In genomic region chr1:38824926-38825325, GRCm38 (mm10) we compare ENCODE assay signal across 24 mouse cellular contexts. TPM values are rescaled to one million over a fixed set of nuclear protein-coding genes. Genes with fewer than 3 reads are reported as not detected.
DNase-seq lines count a peak whose midpoint lies in the region; ATAC-seq and TF ChIP-seq lines count a peak whose summit lies in the region.
"Had no signal": no experiment of that assay in that cellular context is flagged by ENCODE, and none has a peak within 500 bp of the region (broad histone marks: within the 10 kb centered on the region; RNA-seq: fewer than 3 reads in every experiment).

No protein-coding gene starts in this region.

- no peak for ATAC-seq in hindbrain, postnatal 0 days
- ATAC-seq in kidney, embryonic 14.5 days (ENCODE audit: low FRiP score, low TSS enrichment), result no peak
- ATAC-seq: forebrain, embryonic 16.5 days; hindbrain, embryonic 16.5 days; inflammation-experienced regulatory T-cells, adult 6 months had no signal

- WGBS in cerebellum, adult 2 months, result 70% methylated on average over 2 of the region's 2 CpGs
- WGBS in hindbrain, postnatal 0 days, result 75% methylated on average over 2 of the region's 2 CpGs
- 79% methylated on average over 2 of the region's 2 CpGs for WGBS in hindbrain, embryonic 10.5 days
- WGBS in kidney, embryonic 14.5 days, result 88% methylated on average over 2 of the region's 2 CpGs

- no peak overlapping the region for H3K4me2 ChIP-seq in hindbrain, postnatal 0 days (ENCODE audit: low read depth, low read length)
- no peak overlapping the region for H3K4me2 ChIP-seq in kidney, embryonic 14.5 days (replicated peaks; ENCODE audit: low read depth, low read length)
- H3K4me2 ChIP-seq: embryonic facial prominence, embryonic 13.5 days; forebrain, embryonic 12.5 days; heart, embryonic 11.5 days; hindbrain, embryonic 13.5 days had no signal

- no peaks in the 10 kb centered on the region for H3K36me3 ChIP-seq in hindbrain, postnatal 0 days (ENCODE audit: insufficient read depth, low read length)
- H3K36me3 ChIP-seq in hindbrain, embryonic 10.5 days, result no peaks in the 10 kb centered on the region
- no peaks in the 10 kb centered on the region for H3K36me3 ChIP-seq in kidney, embryonic 14.5 days (ENCODE audit: control insufficient read depth, insufficient read depth, low read length)
- H3K36me3 ChIP-seq: embryonic facial prominence, embryonic 10.5 days; embryonic facial prominence, embryonic 13.5 days; forebrain, embryonic 12.5 days had no signal

- H3K4me1 ChIP-seq in cerebellum, adult 2 months (ENCODE audit: control insufficient read depth, insufficient read depth, low read length), result peaks cover 3% of the 10 kb centered on the region; the same call in 1 of the 2 replicates
- H3K4me1 ChIP-seq in hindbrain, postnatal 0 days (ENCODE audit: insufficient read depth, low read length), result no peaks in the 10 kb centered on the region
- no peaks in the 10 kb centered on the region for H3K4me1 ChIP-seq in hindbrain, embryonic 10.5 days (replicated peaks)
- H3K4me1 ChIP-seq in kidney, embryonic 14.5 days (ENCODE audit: control insufficient read depth, insufficient read depth, low read length), result no peaks in the 10 kb centered on the region
- H3K4me1 ChIP-seq: embryonic facial prominence, embryonic 10.5 days had no signal

- no peak overlapping the region for H3K4me3 ChIP-seq in cerebellum, adult 2 months (replicated peaks; ENCODE audit: insufficient read depth, low read depth, low read length)
- no peak overlapping the region for H3K4me3 ChIP-seq in hindbrain, postnatal 0 days (ENCODE audit: low read length)
- no peak overlapping the region for H3K4me3 ChIP-seq in hindbrain, embryonic 10.5 days
- H3K4me3 ChIP-seq in kidney, embryonic 14.5 days (ENCODE audit: low read length), result no peak overlapping the region
- H3K4me3 ChIP-seq: embryonic facial prominence, embryonic 10.5 days; embryonic facial prominence, embryonic 13.5 days; erythroblast, embryonic 14.5 days; forebrain, embryonic 12.5 days; gastrocnemius, adult 2 months; hindbrain, embryonic 13.5 days had no signal

- no peak for TF ChIP-seq POLR2A in cerebellum, adult 2 months (IDR thresholded peaks at IDR 0.05; ENCODE audit: borderline replicate concordance, insufficient read depth, low read length)

- DNase-seq in cerebellum, postnatal 10 days, result peak; percentile 48 to 53
- DNase-seq in cerebellum, adult 2 months, result no peak
- peak; percentile 25 for DNase-seq in hindbrain, postnatal 0 days (ENCODE audit: low spot score)
- no peak for DNase-seq in hindbrain, embryonic 10.5 days (ENCODE audit: low spot score)
- DNase-seq in retina, postnatal 1 day, result peak; percentile 30
- no peak for DNase-seq in retina, embryonic 14.5 days (ENCODE audit: low spot score)
- DNase-seq: adrenal gland, postnatal 10 days; adrenal gland, postnatal 36 days; cerebellum, adult 11 months; cerebellum, adult 9-10 months; cerebellum, postnatal 36 days; embryo, embryonic 11 days; gastrocnemius, adult 2 months; gastrocnemius, postnatal 14 days had no signal

- no peak overlapping the region for H3K9ac ChIP-seq in hindbrain, postnatal 0 days (replicated peaks; ENCODE audit: low read length)
- H3K9ac ChIP-seq in kidney, embryonic 14.5 days (ENCODE audit: low read depth, low read length), result no peak overlapping the region
- H3K9ac ChIP-seq: embryonic facial prominence, embryonic 13.5 days; forebrain, embryonic 12.5 days; hindbrain, embryonic 13.5 days had no signal

- H3K27me3 ChIP-seq in cerebellum, adult 2 months (ENCODE audit: control insufficient read depth, insufficient read depth, low read length), result no peaks in the 10 kb centered on the region
- H3K27me3 ChIP-seq in hindbrain, postnatal 0 days (ENCODE audit: insufficient read depth, low read length), result no peaks in the 10 kb centered on the region
- H3K27me3 ChIP-seq in hindbrain, embryonic 10.5 days (ENCODE audit: insufficient read depth, poor library complexity, severe bottlenecking), result no peaks in the 10 kb centered on the region
- no peaks in the 10 kb centered on the region for H3K27me3 ChIP-seq in kidney, embryonic 14.5 days (ENCODE audit: control insufficient read depth, insufficient read depth, low read length)
- H3K27me3 ChIP-seq: embryonic facial prominence, embryonic 13.5 days; forebrain, embryonic 12.5 days; hindbrain, embryonic 13.5 days had no signal

- H3K27ac ChIP-seq in cerebellum, adult 2 months (ENCODE audit: insufficient read depth, low read length), result no peak overlapping the region
- H3K27ac ChIP-seq in hindbrain, postnatal 0 days, result no peak overlapping the region
- H3K27ac ChIP-seq in hindbrain, embryonic 10.5 days, result no peak overlapping the region
- no peak overlapping the region for H3K27ac ChIP-seq in kidney, embryonic 14.5 days (ENCODE audit: low read depth, low read length)
- H3K27ac ChIP-seq: embryonic facial prominence, embryonic 10.5 days; embryonic facial prominence, embryonic 13.5 days; forebrain, embryonic 12.5 days; gastrocnemius, adult 2 months; hindbrain, embryonic 13.5 days had no signal

- H3K9me3 ChIP-seq in hindbrain, postnatal 0 days (ENCODE audit: low read length), result no peaks in the 10 kb centered on the region
- no peaks in the 10 kb centered on the region for H3K9me3 ChIP-seq in hindbrain, embryonic 10.5 days
- no peaks in the 10 kb centered on the region for H3K9me3 ChIP-seq in kidney, embryonic 14.5 days (ENCODE audit: control insufficient read depth, low read length)
- H3K9me3 ChIP-seq: embryonic facial prominence, embryonic 10.5 days; embryonic facial prominence, embryonic 13.5 days; forebrain, embryonic 12.5 days; hindbrain, embryonic 13.5 days had no signal

- TF ChIP-seq CTCF in cerebellum, adult 2 months (IDR thresholded peaks at IDR 0.05; ENCODE audit: borderline replicate concordance, insufficient read depth, low read depth, low read length), result no peak
- TF ChIP-seq CTCF in hindbrain, postnatal 0 days (IDR thresholded peaks at IDR 0.05; ENCODE audit: low read depth), result no peak

RNA-seq across cellular contexts. Expression of gene Lonrf2, which starts 11.6 kb away (rescaled TPM):
- 66.4 and 70.0 TPM in 2 replicates for polyA plus RNA-seq in cerebellum, adult 2 months (2012; rRNA removed)
- total RNA-seq in hindbrain, postnatal 0 days (2014; rRNA removed), result 116 and 137 TPM in 2 replicates
- 21.9 TPM in 2 replicates for polyA plus RNA-seq in hindbrain, postnatal 0 days (2015; fragmentation: Nextera tagmentation; extraction: Ambion mirVana)
- polyA plus RNA-seq in hindbrain, embryonic 10.5 days (2016; fragmentation: Nextera tagmentation; extraction: Ambion mirVana), result 1.9 TPM in 2 replicates
- polyA plus RNA-seq in kidney, embryonic 14.5 days (2014; fragmentation: Nextera tagmentation; extraction: Ambion mirVana), result 1.4 and 2.6 TPM in 2 replicates
- polyA plus RNA-seq: erythroblast, embryonic 14.5 days; inflammation-experienced regulatory T-cells, adult 6 months had no signal

Comparison
In these comparisons a context has a peak if more than half of its experiments do, and no peak if none do; other contexts are left out.
1. DNase-seq: peak in cerebellum, postnatal 10 days (2 of 2), hindbrain, postnatal 0 days (single experiment) and retina, postnatal 1 day (single experiment); none in cerebellum, adult 2 months (0 of 2), hindbrain, embryonic 10.5 days (single experiment) and retina, embryonic 14.5 days (single experiment).